Mouse (Mus musculus) spleen, adult 10 weeks (tissue): ENCODE measurements around the gene Klra1. TPM values are rescaled to one million over a fixed set of nuclear protein-coding genes. Genes with fewer than 3 reads are reported as not detected.

Experiments
- polyA plus RNA-seq: library from polyadenylated mRNA; stranded (reverse); fragments of 350-450 nt; fragmentation: Illumina TruSeq; extraction: RNeasy Lipid Tissue Mini Kit (QIAGEN cat#74804); gene quantifications from one replicate; pipeline ENCODE4 v1.2.3, GENCODE M21; 2015; ENCODE audit warnings: low replicate concordance; ENCODE audit not compliant: insufficient read depth

Gene Klra1
- 6.6 TPM for polyA plus RNA-seq

GRCm38 (mm10) chr6:130386750-130387149, at the start of gene Klra1:
Gene Klra1 (minus strand): TSS chr6:130386874.

DNA sequence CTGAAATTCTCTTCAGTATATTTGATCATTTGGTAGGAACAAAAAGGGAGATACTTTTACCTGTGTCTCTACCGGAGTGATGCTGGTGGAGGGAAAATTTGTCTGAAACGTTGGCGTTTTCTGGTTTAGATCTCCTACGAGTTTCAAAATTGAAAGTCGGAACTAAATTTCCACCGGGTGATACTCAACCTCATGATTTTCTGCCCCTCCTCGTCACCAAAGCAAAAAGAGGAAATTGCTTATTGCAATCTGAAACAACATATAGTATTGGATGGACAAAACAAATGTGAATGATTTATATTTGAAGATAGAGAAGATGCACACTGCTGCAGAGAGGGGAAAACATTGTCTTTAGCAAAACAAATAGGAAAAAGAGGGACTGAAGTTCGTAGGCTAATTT, 49.3 kb downstream of the Klra1 start, which contains the start of gene Klra3:
Gene Klra3 (minus strand): TSS at position 164 of the 400 bp plus-strand sequence.

Other genes with a start within 250 kb of the Klra1 start
- gene Klra9, start 193.8 kb downstream of the Klra1 start, polyA plus RNA-seq: 11.2 TPM
- gene Klra7, start 153.6 kb downstream of the Klra1 start, polyA plus RNA-seq: 18.6 TPM
- gene Klra10, start 104.9 kb downstream of the Klra1 start, polyA plus RNA-seq: 4.2 TPM
- gene Klra3, start 49.3 kb downstream of the Klra1 start, polyA plus RNA-seq: 9.0 TPM